Mouse (Mus musculus): Measurements from ENCODE around the gene Acbd4.

DNA sequence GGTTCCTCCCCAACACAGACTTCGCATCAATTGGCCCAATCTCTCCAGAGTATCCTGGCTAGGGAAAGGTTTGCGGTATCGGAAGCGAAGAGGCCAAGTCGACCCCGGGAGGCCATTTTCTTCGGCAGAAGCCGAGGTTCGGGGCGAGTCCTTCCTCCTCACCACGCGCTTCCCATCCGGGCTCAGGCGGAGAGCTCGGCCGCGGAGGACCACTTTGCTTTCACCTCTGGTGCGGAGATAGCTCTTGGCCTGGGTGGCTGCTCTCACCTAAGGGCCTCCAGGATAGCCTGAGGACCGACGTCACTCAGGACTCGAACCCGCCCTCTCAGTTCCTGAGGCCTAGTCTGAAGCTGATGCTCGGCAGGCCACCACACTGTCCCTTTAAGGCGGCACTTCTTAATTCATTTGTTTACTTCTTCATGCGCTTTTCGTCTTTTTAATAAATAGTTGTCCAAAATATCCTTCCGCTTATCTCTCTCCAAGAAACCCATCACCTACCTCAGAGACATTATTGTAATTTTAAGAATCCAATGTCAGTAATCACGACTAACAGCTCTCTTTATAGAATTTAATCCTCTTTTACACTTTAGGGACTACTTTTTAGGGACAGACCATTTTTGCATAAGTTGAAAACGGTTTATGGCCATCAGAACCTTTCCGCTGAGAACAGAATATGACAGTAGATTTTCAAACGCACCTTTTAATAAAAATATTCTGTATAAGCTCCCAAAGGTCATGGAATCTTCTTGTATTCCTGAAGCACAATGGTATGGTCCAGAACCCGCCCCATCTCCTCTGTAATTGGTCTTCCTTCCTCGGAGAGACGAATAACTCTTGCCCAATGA is 13.9 kb downstream of the Acbd4 start:
- TF ChIP-seq GATA1 (IDR thresholded peaks at IDR 0.05; ENCODE audit: low read length), result no peak
- no peak for TF ChIP-seq TAL1 (IDR thresholded peaks at IDR 0.05; ENCODE audit: low read length)
